Mouse (Mus musculus) hindbrain, postnatal 0 days (tissue): ENCODE measurements around the gene Fndc3b. TPM values are rescaled to one million over a fixed set of nuclear protein-coding genes. Genes with fewer than 3 reads are reported as not detected.

Source experiments
- ATAC-seq: fragments of 200-750 bp; cut with Nextera tagmentation; 2 replicates; pipeline ENCODE4 v1.8.0; 2017; ENCODE audit warnings: mild to moderate bottlenecking, moderate TSS enrichment, moderate library complexity
- DNase-seq: peaks from one replicate; pipeline ENCODE4 v3.0.0-alpha.2; 2015; ENCODE audit warnings: low spot score
- H3K27ac ChIP-seq: fragments of 300-500 bp; sonication (generic); 2 replicates; pipeline ENCODE4 v1.5.1; 2014; ENCODE audit warnings: mild to moderate bottlenecking
- H3K27me3 ChIP-seq: fragments of 300-500 bp; sonication (generic); 2 replicates; pipeline ENCODE4 v1.6.1; 2014; ENCODE audit warnings: low read length, mixed read lengths; ENCODE audit not compliant: insufficient read depth
- H3K36me3 ChIP-seq: fragments of 300-500 bp; sonication (generic); 2 replicates; pipeline ENCODE4 v1.6.1; 2014; ENCODE audit warnings: low read length, mixed read lengths; ENCODE audit not compliant: insufficient read depth
- H3K4me1 ChIP-seq: fragments of 300-500 bp; sonication (generic); 2 replicates; pipeline ENCODE4 v1.6.1; 2014; ENCODE audit warnings: antibody characterized with exemption, low read length, mixed read lengths; ENCODE audit not compliant: insufficient read depth
- H3K4me2 ChIP-seq: fragments of 300-500 bp; sonication (generic); 2 replicates; pipeline ENCODE4 v1.6.1; 2014; ENCODE audit warnings: low read depth, mild to moderate bottlenecking, low read length, moderate library complexity, mixed read lengths
- H3K4me3 ChIP-seq: fragments of 300-500 bp; sonication (generic); 2 replicates; pipeline ENCODE4 v1.5.1; 2014; ENCODE audit warnings: low read length
- H3K9ac ChIP-seq: fragments of 300-500 bp; sonication (generic); replicated peaks from 2 replicates; pipeline ENCODE4 v1.6.1; 2014; ENCODE audit warnings: mild to moderate bottlenecking, low read length, moderate library complexity, mixed read lengths
- H3K9me3 ChIP-seq: fragments of 300-500 bp; sonication (generic); 2 replicates; pipeline ENCODE4 v1.6.1; 2016; ENCODE audit warnings: low read length, mixed read lengths
- CTCF ChIP-seq: IDR thresholded peaks from 2 replicates; pipeline ENCODE4 v1.5.1; 2016; ENCODE audit warnings: antibody characterized with exemption, control low read depth, low read depth
- WGBS: fragments of 180-500 bp; shearing (Covaris S2); extraction: QIAGEN DNeasy Blood & Tissue Kit; methylation state at CpG from one replicate; pipeline ENCODE4 v1.1.7; 2014; 5-methylcytosine and 5-hydroxymethylcytosine counted together
- polyA plus RNA-seq: library from polyadenylated mRNA; unstranded; fragments of >200 nt; fragmentation: Nextera tagmentation; extraction: Ambion mirVana; gene quantifications from 2 replicates; pipeline ENCODE4 v1.2.1, GENCODE M21; 2015
- total RNA-seq: library from RNA; depleted of rRNA; stranded (reverse); fragments of >200 nt; gene quantifications from 2 replicates; pipeline ENCODE4 v1.2.3, GENCODE M21; 2014

The Fndc3b gene
- total and polyA plus RNA-seq, 2 experiments from 2014 or later = 4.6 to 16.0 TPM

GRCm38 (mm10) chr3:27466297-27466901 lies 244.7 kb downstream of the Fndc3b start:
- H3K27ac ChIP-seq = no peak overlapping the region
- H3K9me3 ChIP-seq = no peaks in the 10 kb centered on the region
- H3K4me2 ChIP-seq = no peak overlapping the region
- peak; percentile 82 for TF ChIP-seq CTCF
- WGBS = 73% methylated on average over 7 of the region's 7 CpGs
- H3K36me3 ChIP-seq = no peaks in the 10 kb centered on the region; the same call in 1 of the 2 replicates
- H3K9ac ChIP-seq = no peak overlapping the region
- DNase-seq = peak; percentile 80
- H3K4me1 ChIP-seq = no peaks in the 10 kb centered on the region
- no peak overlapping the region for H3K4me3 ChIP-seq
- ATAC-seq = no peak
- H3K27me3 ChIP-seq = no peaks in the 10 kb centered on the region

- no peaks in the 10 kb centered on the region for H3K4me1 ChIP-seq
- no peaks in the 10 kb centered on the region for H3K27me3 ChIP-seq
- no peak for DNase-seq
- H3K9me3 ChIP-seq = no peaks in the 10 kb centered on the region
- 97% methylated on average over 7 of the region's 7 CpGs for WGBS
- H3K9ac ChIP-seq = no peak overlapping the region
- TF ChIP-seq CTCF = no peak
- H3K27ac ChIP-seq = no peak overlapping the region
- no peak overlapping the region for H3K4me3 ChIP-seq
- no peak for ATAC-seq
- H3K36me3 ChIP-seq = peaks cover under 1% of the 10 kb centered on the region; the same call in 1 of the 2 replicates
- no peak overlapping the region for H3K4me2 ChIP-seq
These were observed 247.7 kb downstream of the Fndc3b start for GRCm38 (mm10) chr3:27463373-27463772.

DNA sequence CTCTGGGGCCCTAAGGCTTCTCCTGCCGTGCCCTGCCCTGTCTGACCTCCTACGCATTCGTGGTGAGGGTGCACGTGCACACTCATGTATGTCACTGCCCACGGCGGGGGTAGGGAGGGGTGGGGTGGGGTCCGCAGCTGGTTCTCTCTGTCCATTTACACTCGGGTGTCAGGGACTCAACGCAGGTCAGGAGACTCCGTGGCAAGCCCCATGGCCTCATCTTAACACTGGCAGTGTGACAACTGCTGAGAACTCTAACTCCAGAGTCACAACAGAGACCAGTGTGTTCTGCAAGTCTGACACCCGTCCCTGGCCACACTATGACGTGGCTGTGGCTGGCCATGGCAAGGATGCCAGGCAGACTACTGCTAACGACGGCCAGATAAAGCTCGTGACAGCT lies 248.2 kb downstream of the Fndc3b start:
- no peak for TF ChIP-seq CTCF
- no peaks in the 10 kb centered on the region for H3K27me3 ChIP-seq
- H3K4me3 ChIP-seq = no peak overlapping the region
- no peak overlapping the region for H3K4me2 ChIP-seq
- peaks cover 5% of the 10 kb centered on the region; the same call in 1 of the 2 replicates for H3K36me3 ChIP-seq
- no peak overlapping the region for H3K9ac ChIP-seq
- no peak overlapping the region for H3K27ac ChIP-seq
- no peaks in the 10 kb centered on the region for H3K4me1 ChIP-seq
- H3K9me3 ChIP-seq = no peaks in the 10 kb centered on the region
- ATAC-seq (no peak), DNase-seq (no peak)
- WGBS = 86% methylated on average over 15 of the region's 15 CpGs

GRCm38 (mm10) chr3:27462316-27462902 lies 248.7 kb downstream of the Fndc3b start:
- H3K27me3 ChIP-seq = no peaks in the 10 kb centered on the region
- 97% methylated on average over 9 of the region's 9 CpGs for WGBS
- H3K9ac ChIP-seq = no peak overlapping the region
- H3K4me3 ChIP-seq = no peak overlapping the region
- ATAC-seq = no peak
- peaks cover 5% of the 10 kb centered on the region; the same call in 1 of the 2 replicates for H3K36me3 ChIP-seq
- TF ChIP-seq CTCF = no peak
- H3K27ac ChIP-seq = no peak overlapping the region
- H3K9me3 ChIP-seq = no peaks in the 10 kb centered on the region
- no peak for DNase-seq
- no peaks in the 10 kb centered on the region for H3K4me1 ChIP-seq
- no peak overlapping the region for H3K4me2 ChIP-seq

DNA sequence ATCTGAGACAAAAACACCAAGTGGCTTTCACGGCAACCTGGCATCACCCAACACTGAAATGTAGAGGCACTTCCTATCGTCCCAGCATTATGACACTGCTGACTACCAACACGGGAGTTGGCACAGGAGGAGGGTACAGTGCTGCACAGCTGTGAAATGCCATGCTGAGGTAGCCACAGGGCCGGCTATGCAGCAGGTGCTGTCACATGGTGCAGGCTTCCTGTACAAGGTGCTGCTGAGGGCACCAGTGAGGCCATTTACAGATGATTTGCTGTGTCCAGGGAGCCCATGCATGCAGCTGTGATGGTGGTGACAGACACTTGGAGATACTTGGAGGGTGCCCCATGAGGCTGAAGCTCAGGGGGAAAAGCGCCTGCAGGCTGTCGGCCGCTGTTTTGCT lies 249.2 kb downstream of the Fndc3b start:
- ATAC-seq = no peak
- no peak for TF ChIP-seq CTCF
- WGBS = 85% methylated on average over 7 of the region's 7 CpGs
- DNase-seq = no peak
- no peak overlapping the region for H3K9ac ChIP-seq
- no peaks in the 10 kb centered on the region for H3K27me3 ChIP-seq
- H3K9me3 ChIP-seq = no peaks in the 10 kb centered on the region
- no peaks in the 10 kb centered on the region for H3K4me1 ChIP-seq
- no peak overlapping the region for H3K27ac ChIP-seq
- H3K36me3 ChIP-seq = peaks cover 5% of the 10 kb centered on the region; the same call in 1 of the 2 replicates
- H3K4me3 ChIP-seq = no peak overlapping the region
- no peak overlapping the region for H3K4me2 ChIP-seq

DNA sequence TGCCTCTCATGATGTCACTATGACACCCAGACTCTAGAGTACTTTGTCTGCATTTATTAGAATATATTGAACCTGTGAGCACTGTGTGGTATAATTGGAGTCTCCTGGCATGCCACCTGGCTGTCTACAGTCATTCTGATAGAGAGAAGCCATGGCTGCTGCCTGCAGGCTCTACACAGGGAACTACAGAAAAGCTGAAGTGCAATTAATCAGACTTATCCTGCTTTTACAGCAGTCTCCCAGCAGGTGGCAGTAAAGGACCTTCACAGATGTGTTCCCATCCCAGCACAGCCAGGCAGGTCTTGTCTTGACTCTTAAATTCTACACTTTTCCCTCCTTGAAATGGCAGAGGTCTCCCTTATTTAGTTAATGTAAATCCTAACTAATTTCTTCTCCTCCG lies 250.1 kb downstream of the Fndc3b start:
- DNase-seq = peak; percentile 94
- peak; percentile 80 for ATAC-seq
- Histone ChIP-seq H3K4me1 (no peaks in the 10 kb centered on the region), H3K9ac (no peak overlapping the region), H3K27ac (no peak overlapping the region), H3K4me2 (no peak overlapping the region), H3K9me3 (no peaks in the 10 kb centered on the region), H3K27me3 (no peaks in the 10 kb centered on the region), H3K36me3 (peaks cover 5% of the 10 kb centered on the region; the same call in 1 of the 2 replicates), H3K4me3 (no peak overlapping the region)
- 59% methylated on average over 1 of the region's 1 CpGs for WGBS
- TF ChIP-seq CTCF = peak; percentile 92

DNA sequence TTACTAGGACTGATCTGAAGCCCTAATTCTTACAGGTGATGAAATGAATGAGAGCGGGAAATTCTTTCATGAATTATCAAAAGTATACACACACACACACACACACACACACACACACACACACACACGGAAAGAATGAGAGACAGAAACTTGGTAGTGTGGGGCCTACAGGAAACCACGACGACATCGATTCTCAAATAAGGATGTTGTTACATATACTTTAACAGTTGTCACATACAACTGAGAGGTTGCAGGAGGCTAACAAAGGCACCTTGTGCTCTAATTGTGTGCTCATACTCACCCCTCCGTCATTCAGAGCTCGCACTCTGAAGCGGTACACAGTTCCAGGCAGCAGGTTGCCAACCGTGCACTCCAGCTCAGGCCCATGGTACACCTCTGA lies 252.7 kb downstream of the Fndc3b start:
- 81% methylated on average over 9 of the region's 9 CpGs for WGBS
- no peak for ATAC-seq
- TF ChIP-seq CTCF = no peak

More for the DNA sequence above, 252.7 kb downstream of the Fndc3b start:
- no peak for DNase-seq
- Histone ChIP-seq H3K4me1 (no peaks in the 10 kb centered on the region), H3K36me3 (peaks cover 11% of the 10 kb centered on the region; the same call in 1 of the 2 replicates), H3K4me2 (no peak overlapping the region), H3K27ac (no peak overlapping the region), H3K27me3 (no peaks in the 10 kb centered on the region), H3K9me3 (no peaks in the 10 kb centered on the region), H3K9ac (no peak overlapping the region), H3K4me3 (no peak overlapping the region)
